Mouse (Mus musculus): Measurements from ENCODE around the gene Kctd12b. TPM values are rescaled to one million over a fixed set of nuclear protein-coding genes. Genes with fewer than 3 reads are reported as not detected.

Kctd12b gene
- 4.1 and 4.5 TPM in 2 replicates for polyA plus RNA-seq (2015; fragmentation: Nextera tagmentation; extraction: Ambion mirVana)

GRCm38 (mm10) chrX:153695782-153696395 lies at the start of gene Kctd12b:
TSS of gene Kctd12b (minus strand) at chrX:153696391.

GRCm38 (mm10) chrX:153723110-153723916 lies 27.1 kb upstream of the Kctd12b start, which contains the start of gene Nbdy:
TSS of gene Nbdy (plus strand) at chrX:153723590.

Other genes with a start within 250 kb of the Kctd12b start
- gene Ubqln2, start 198.2 kb downstream of the Kctd12b start, polyA plus RNA-seq (2015; fragmentation: Nextera tagmentation; extraction: Ambion mirVana), result 7.0 and 7.1 TPM in 2 replicates
- not detected in 2 replicates for gene Cypt3, start 137.8 kb downstream of the Kctd12b start, polyA plus RNA-seq (2015; fragmentation: Nextera tagmentation; extraction: Ambion mirVana)
- gene Nbdy, start 27.2 kb upstream of the Kctd12b start, polyA plus RNA-seq (2015; fragmentation: Nextera tagmentation; extraction: Ambion mirVana), result 68.3 and 69.0 TPM in 2 replicates
- gene Spin2c, start 135.8 kb upstream of the Kctd12b start, polyA plus RNA-seq (2015; fragmentation: Nextera tagmentation; extraction: Ambion mirVana), result 2.0 and 2.1 TPM in 2 replicates

Measured in skeletal muscle tissue, postnatal 0 days (tissue).